Mouse (Mus musculus): ENCODE results near the gene S1pr2. TPM values are rescaled to one million over a fixed set of nuclear protein-coding genes. Genes with fewer than 3 reads are reported as not detected.

S1pr2 gene
- polyA plus RNA-seq, 1 experiment from 2014 or later = 52.9 TPM

GRCm38 (mm10) chr9:20965606-20966005 is 11.0 kb downstream of the S1pr2 start:
- Histone ChIP-seq H3K4me1 (replicated peaks) (no peaks in the 10 kb centered on the region), H3K9me3 (no peaks in the 10 kb centered on the region), H3K9ac (replicated peaks) (no peak overlapping the region), H3K36me3 (peaks cover 74% of the 10 kb centered on the region), H3K4me3 (replicated peaks) (no peak overlapping the region), H3K27me3 (no peaks in the 10 kb centered on the region), H3K27ac (no peak overlapping the region), H3K4me2 (no peak overlapping the region)
- 85% methylated on average over 3 of the region's 4 CpGs for WGBS
- ATAC-seq (ENCODE audit: insufficient number of reproducible peaks, insufficient read depth, low FRiP score, low TSS enrichment, low read depth) = no peak

- no peak overlapping the region for H3K4me2 ChIP-seq
- no peak overlapping the region for H3K27ac ChIP-seq
- H3K4me1 ChIP-seq (replicated peaks) = no peaks in the 10 kb centered on the region
- H3K4me3 ChIP-seq (replicated peaks) = no peak overlapping the region
- peaks cover 38% of the 10 kb centered on the region for H3K36me3 ChIP-seq
- no peaks in the 10 kb centered on the region for H3K27me3 ChIP-seq
- no peak for ATAC-seq (ENCODE audit: insufficient number of reproducible peaks, insufficient read depth, low FRiP score, low TSS enrichment, low read depth)
- H3K9me3 ChIP-seq = no peaks in the 10 kb centered on the region
- 69% methylated on average over 9 of the region's 9 CpGs for WGBS
- no peak overlapping the region for H3K9ac ChIP-seq (replicated peaks)
Measured at GRCm38 (mm10) chr9:20961557-20961956, 15.0 kb downstream of the S1pr2 start.

- Histone ChIP-seq H3K4me1 (replicated peaks) (no peaks in the 10 kb centered on the region), H3K9me3 (no peaks in the 10 kb centered on the region), H3K27ac (no peak within 1 kb of the TSS), H3K4me3 (replicated peaks) (no peak within 1 kb of the TSS), H3K27me3 (no peaks in the 10 kb centered on the region), H3K4me2 (no peak within 1 kb of the TSS), H3K9ac (replicated peaks) (no peak within 1 kb of the TSS), H3K36me3 (peaks cover 17% of the 10 kb centered on the region)
- 85% methylated on average over 2 of the region's 2 CpGs for WGBS
- no peak for ATAC-seq (ENCODE audit: insufficient number of reproducible peaks, insufficient read depth, low FRiP score, low TSS enrichment, low read depth)
Measured at GRCm38 (mm10) chr9:20959430-20959938, 17.1 kb downstream of the S1pr2 start, which contains the start of gene Dnmt1. Gene Dnmt1 (minus strand): TSS chr9:20959888.

- Histone ChIP-seq H3K27me3 (no peaks in the 10 kb centered on the region), H3K9ac (replicated peaks) (no peak overlapping the region), H3K9me3 (no peaks in the 10 kb centered on the region), H3K27ac (no peak overlapping the region), H3K4me1 (replicated peaks) (no peaks in the 10 kb centered on the region), H3K4me3 (replicated peaks) (no peak overlapping the region), H3K4me2 (no peak overlapping the region), H3K36me3 (no peaks in the 10 kb centered on the region)
- ATAC-seq (ENCODE audit: insufficient number of reproducible peaks, insufficient read depth, low FRiP score, low TSS enrichment, low read depth) = no peak
- 81% methylated on average over 3 of the region's 3 CpGs for WGBS
Measured at GRCm38 (mm10) chr9:20956989-20957388, 19.6 kb downstream of the S1pr2 start.

- H3K4me1 ChIP-seq (replicated peaks) = peaks cover 33% of the 10 kb centered on the region
- H3K4me2 ChIP-seq = peak overlapping the region; percentile 94
- WGBS = under 1% methylated on average over 51 of the region's 51 CpGs
- peak overlapping the region; percentile 82 for H3K4me3 ChIP-seq (replicated peaks)
- peak overlapping the region; percentile 88 for H3K9ac ChIP-seq (replicated peaks)
- peaks cover 11% of the 10 kb centered on the region; the same call in 1 of the 2 replicates for H3K36me3 ChIP-seq
- ATAC-seq (ENCODE audit: insufficient number of reproducible peaks, insufficient read depth, low FRiP score, low TSS enrichment, low read depth) = peak; percentile 94
- H3K27me3 ChIP-seq = no peaks in the 10 kb centered on the region
- peak overlapping the region; percentile 94 for H3K27ac ChIP-seq
- no peaks in the 10 kb centered on the region for H3K9me3 ChIP-seq
Measured at GRCm38 (mm10) chr9:20952520-20953227, 23.9 kb downstream of the S1pr2 start.

GRCm38 (mm10) chr9:20951966-20952519 is 24.5 kb downstream of the S1pr2 start:
- Histone ChIP-seq H3K9me3 (no peaks in the 10 kb centered on the region), H3K9ac (replicated peaks) (peak overlapping the region; percentile 88), H3K27me3 (no peaks in the 10 kb centered on the region), H3K4me3 (replicated peaks) (peak overlapping the region; percentile 82), H3K4me1 (replicated peaks) (peaks cover 33% of the 10 kb centered on the region), H3K27ac (peak overlapping the region; percentile 94), H3K4me2 (peak overlapping the region; percentile 94), H3K36me3 (peaks cover 18% of the 10 kb centered on the region)
- WGBS = 0% methylated on average over 17 of the region's 17 CpGs
- peak; percentile 60 for ATAC-seq (ENCODE audit: insufficient number of reproducible peaks, insufficient read depth, low FRiP score, low TSS enrichment, low read depth)

GRCm38 (mm10) chr9:20951441-20951840 is 25.1 kb downstream of the S1pr2 start:
- peaks cover 21% of the 10 kb centered on the region for H3K36me3 ChIP-seq
- H3K4me2 ChIP-seq = peak overlapping the region; percentile 94
- no peaks in the 10 kb centered on the region for H3K9me3 ChIP-seq
- 16% methylated on average over 14 of the region's 14 CpGs for WGBS
- ATAC-seq (ENCODE audit: insufficient number of reproducible peaks, insufficient read depth, low FRiP score, low TSS enrichment, low read depth) = no peak
- no peaks in the 10 kb centered on the region for H3K27me3 ChIP-seq
- peak overlapping the region; percentile 82 for H3K4me3 ChIP-seq (replicated peaks)
- peak overlapping the region; percentile 88 for H3K9ac ChIP-seq (replicated peaks)
- H3K4me1 ChIP-seq (replicated peaks) = peaks cover 33% of the 10 kb centered on the region
- H3K27ac ChIP-seq = peak overlapping the region; percentile 94

- Histone ChIP-seq H3K4me1 (replicated peaks) (peaks cover 34% of the 10 kb centered on the region), H3K4me2 (peak overlapping the region; percentile 94), H3K27ac (no peak overlapping the region), H3K4me3 (replicated peaks) (0 out of 2 replicates have a peak overlapping the region, but pooled peaks have one; percentile 82), H3K36me3 (peaks cover 31% of the 10 kb centered on the region), H3K27me3 (no peaks in the 10 kb centered on the region), H3K9me3 (no peaks in the 10 kb centered on the region), H3K9ac (replicated peaks) (no peak overlapping the region)
- ATAC-seq (ENCODE audit: insufficient number of reproducible peaks, insufficient read depth, low FRiP score, low TSS enrichment, low read depth) = no peak
Measured at GRCm38 (mm10) chr9:20950419-20950818, 26.2 kb downstream of the S1pr2 start.

- peaks cover 44% of the 10 kb centered on the region for H3K4me1 ChIP-seq (replicated peaks)
- no peak overlapping the region for H3K4me3 ChIP-seq (replicated peaks)
- H3K36me3 ChIP-seq = peaks cover 55% of the 10 kb centered on the region
- H3K9me3 ChIP-seq = no peaks in the 10 kb centered on the region
- no peak for ATAC-seq (ENCODE audit: insufficient number of reproducible peaks, insufficient read depth, low FRiP score, low TSS enrichment, low read depth)
- 81% methylated on average over 16 of the region's 16 CpGs for WGBS
- H3K27ac ChIP-seq = no peak overlapping the region
- no peak overlapping the region for H3K9ac ChIP-seq (replicated peaks)
- no peak overlapping the region for H3K4me2 ChIP-seq
- no peaks in the 10 kb centered on the region for H3K27me3 ChIP-seq
Measured at GRCm38 (mm10) chr9:20946066-20946880, 30.3 kb downstream of the S1pr2 start.

- H3K9ac ChIP-seq (replicated peaks) = peak overlapping the region; percentile 2; the same call in 1 of the 2 replicates
- H3K9me3 ChIP-seq = no peaks in the 10 kb centered on the region
- peak overlapping the region; percentile 53 for H3K27ac ChIP-seq
- ATAC-seq (ENCODE audit: insufficient number of reproducible peaks, insufficient read depth, low FRiP score, low TSS enrichment, low read depth) = no peak
- H3K4me3 ChIP-seq (replicated peaks) = no peak overlapping the region
- H3K36me3 ChIP-seq = peaks cover 69% of the 10 kb centered on the region
- WGBS = 60% methylated on average over 4 of the region's 4 CpGs
- H3K27me3 ChIP-seq = no peaks in the 10 kb centered on the region
- H3K4me1 ChIP-seq (replicated peaks) = peaks cover 29% of the 10 kb centered on the region
- H3K4me2 ChIP-seq = no peak overlapping the region
Measured at GRCm38 (mm10) chr9:20944697-20945370, 31.7 kb downstream of the S1pr2 start.
